Mouse (Mus musculus) frontal cortex, adult 2 months (tissue): ENCODE results near the gene Tctex1d2. TPM values are rescaled to one million over a fixed set of nuclear protein-coding genes. Genes with fewer than 3 reads are reported as not detected.

Source experiments
- DNase-seq, 2 experiments: peaks; one replicate each; pipeline ENCODE4 v3.0.0; 2022; ENCODE audit warnings: low spot score in 1 of 2; ENCODE audit errors: extremely low spot score in 1 of 2
- polyA plus RNA-seq: library from polyadenylated mRNA; depleted of rRNA; stranded (reverse); fragments of >200 nt; gene quantifications from 2 replicates; pipeline ENCODE4 v1.2.3, GENCODE M21; 2012; rRNA removed

Gene Tctex1d2
- polyA plus RNA-seq, 1 experiment, result 27.7 TPM

DNA sequence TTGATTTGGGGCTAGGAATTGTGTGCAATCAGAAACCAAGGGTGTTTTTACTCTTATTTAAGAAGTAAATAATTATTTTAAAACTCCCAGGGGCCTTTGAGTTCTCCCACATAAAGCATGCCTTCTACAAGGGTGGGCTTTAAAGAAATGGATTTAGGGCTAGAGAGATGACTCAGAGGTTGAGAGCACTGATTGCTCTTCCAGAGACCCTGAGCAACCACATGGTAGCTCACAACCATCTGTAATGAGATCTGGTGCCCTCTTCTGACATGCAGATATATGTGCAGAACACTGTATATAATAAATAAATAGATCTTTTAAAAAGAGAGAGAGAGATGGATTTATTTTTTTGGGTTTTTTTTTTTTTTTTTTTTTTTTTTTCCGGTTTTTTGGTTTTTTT, 45.4 kb downstream of the Tctex1d2 start:
- DNase-seq, result no peak

DNA sequence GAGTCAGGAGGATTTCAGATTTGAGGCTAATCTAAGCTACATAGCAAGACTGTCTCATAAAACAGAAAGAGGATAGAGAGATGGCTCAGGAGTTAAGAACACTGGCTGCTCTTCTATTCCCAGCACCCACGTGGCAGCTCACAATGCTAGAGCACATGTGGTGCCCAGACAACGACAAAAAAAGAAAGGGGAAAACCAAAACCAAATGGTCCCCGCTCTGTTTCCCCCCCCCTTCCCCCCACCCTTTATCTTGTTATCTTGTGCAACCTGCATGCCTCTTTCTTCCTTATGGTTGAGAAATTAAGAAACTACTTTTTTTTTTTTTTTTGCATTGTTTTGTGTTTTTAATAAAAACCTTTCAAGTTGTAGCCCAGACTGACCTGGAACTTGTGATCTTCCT, 49.0 kb downstream of the Tctex1d2 start:
- DNase-seq, result no peak

DNA sequence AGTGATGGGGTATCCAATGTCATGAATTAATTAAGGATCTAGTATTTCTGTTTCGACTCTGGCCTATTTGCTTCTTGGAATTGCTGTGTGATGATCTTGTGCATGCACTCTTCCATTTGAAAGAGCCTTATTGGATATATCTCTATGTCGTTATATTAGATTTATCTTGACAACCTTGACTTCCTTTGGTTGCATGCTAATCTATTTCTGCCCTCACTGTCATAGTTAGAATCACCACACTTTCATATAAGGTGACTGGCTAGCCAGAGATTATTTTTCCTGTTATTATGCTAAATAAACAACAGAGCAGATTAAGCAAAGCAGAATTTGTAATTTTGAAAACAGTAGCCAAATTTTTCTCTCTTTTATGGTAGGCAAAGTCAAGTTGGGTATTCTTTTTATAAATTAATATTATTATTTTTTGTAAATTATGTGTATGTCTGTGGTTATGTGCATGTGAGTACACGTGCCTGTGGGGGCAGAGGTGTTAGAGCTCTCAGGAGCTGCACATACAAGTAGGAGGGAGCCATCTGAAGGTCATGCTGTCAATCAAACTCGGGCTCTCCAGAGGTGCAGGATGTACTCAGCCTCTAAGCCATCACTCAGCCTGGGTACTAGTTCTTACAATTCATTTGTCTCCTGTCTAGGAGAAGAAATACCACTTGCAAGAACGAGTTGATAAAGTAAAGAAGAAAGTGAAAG, 50.1 kb downstream of the Tctex1d2 start:
- no peak for DNase-seq

DNA sequence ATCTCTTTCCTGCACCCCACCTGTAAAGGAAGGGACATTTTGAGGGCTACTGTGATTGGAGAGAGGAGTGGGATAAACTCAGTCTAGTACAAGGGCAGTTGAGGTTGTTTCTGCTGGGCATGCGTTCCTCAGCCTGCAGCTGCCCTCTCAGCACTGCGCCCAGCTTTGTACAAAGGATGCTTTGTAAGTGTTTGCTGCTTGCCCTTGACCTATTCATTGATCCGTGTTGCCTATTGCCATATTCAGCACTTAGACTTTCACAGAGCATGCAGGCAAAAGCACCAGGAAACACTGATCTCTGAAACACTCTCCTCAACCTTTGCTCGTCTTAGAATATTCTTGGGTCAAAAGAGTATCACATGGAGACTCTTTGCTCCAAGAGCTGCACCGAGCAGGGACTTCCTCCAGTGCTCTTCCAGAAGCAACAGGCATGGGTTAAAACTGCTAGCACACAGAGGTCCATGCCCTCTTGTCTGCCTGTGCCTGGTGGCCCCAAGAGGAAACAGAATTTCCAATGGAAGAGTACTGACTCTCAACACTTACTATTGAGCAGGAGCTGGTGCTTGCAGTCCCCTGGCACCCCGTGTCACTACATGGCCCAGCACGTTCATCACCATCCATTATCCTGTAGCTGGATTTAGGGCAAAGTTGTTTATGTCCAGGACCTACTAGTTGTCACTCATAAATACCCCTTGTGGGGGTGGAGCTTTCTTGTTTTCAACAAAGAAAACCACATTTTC, 52.9 kb downstream of the Tctex1d2 start:
- no peak for DNase-seq

DNA sequence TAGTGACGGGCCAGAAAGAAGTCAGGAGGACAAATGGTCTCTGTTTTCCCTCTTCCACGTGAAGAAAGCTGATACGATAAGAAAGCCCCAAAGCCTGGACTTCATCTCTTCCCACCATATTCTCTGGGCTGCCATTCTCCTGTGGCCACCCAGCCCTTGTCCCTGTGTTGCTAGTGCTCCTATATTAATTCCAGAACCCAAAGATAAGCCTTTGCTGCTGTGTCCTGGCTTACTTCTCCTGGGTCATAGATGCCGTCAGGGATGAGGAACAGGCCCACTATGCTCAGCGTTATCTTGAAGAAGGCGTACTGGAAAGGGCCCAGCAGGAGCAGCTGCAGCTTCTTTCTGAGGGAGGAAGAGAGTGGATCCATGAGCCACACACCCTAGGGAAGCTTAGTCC, 57.8 kb downstream of the Tctex1d2 start:
- DNase-seq, result no peak

Other genes with a start within 250 kb of the Tctex1d2 start
- gene Bex6, start 239.9 kb upstream of the Tctex1d2 start, polyA plus RNA-seq, result not detected in 2 replicates
- gene Fbxo45, start 172.5 kb upstream of the Tctex1d2 start, polyA plus RNA-seq, result 23.1 and 25.6 TPM in 2 replicates
- gene Wdr53, start 172.5 kb upstream of the Tctex1d2 start, polyA plus RNA-seq, result 10.6 and 11.9 TPM in 2 replicates
- 0.13 and 0.26 TPM in 2 replicates for gene Smco1, start 148.2 kb upstream of the Tctex1d2 start, polyA plus RNA-seq
- 15.5 and 16.9 TPM in 2 replicates for gene Rnf168, start 142.2 kb upstream of the Tctex1d2 start, polyA plus RNA-seq
- gene Ubxn7, start 87.4 kb upstream of the Tctex1d2 start, polyA plus RNA-seq, result 15.4 and 16.8 TPM in 2 replicates
- gene Tm4sf19, start 19.2 kb upstream of the Tctex1d2 start, polyA plus RNA-seq, result 0.08 TPM in 1 of 2 replicates, not detected in the other
- gene Pcyt1a, start 11.2 kb downstream of the Tctex1d2 start, polyA plus RNA-seq, result 24.5 and 24.6 TPM in 2 replicates
- 0.04 TPM in 1 of 2 replicates, not detected in the other for gene Slc51a, start 68.2 kb downstream of the Tctex1d2 start, polyA plus RNA-seq
- not detected in 2 replicates for gene Zdhhc19, start 76.6 kb downstream of the Tctex1d2 start, polyA plus RNA-seq
- gene Tfrc, start 189.2 kb downstream of the Tctex1d2 start, polyA plus RNA-seq, result 86.9 and 96.3 TPM in 2 replicates
- 175 and 204 TPM in 2 replicates for gene Tnk2, start 224.2 kb downstream of the Tctex1d2 start, polyA plus RNA-seq